Mouse (Mus musculus) kidney, adult 2 months (tissue): Measurements from ENCODE around the gene Eif4e1b. TPM values are rescaled to one million over a fixed set of nuclear protein-coding genes. Genes with fewer than 3 reads are reported as not detected.
"Not testable (repeated sequence)": the region's sequence is repeated elsewhere in the genome, so short reads cannot be mapped to it uniquely, and the experiment has no call there.

ENCODE experiments used
- DNase-seq: peaks from one replicate; pipeline ENCODE4 v3.0.0; 2021
- H3K27ac ChIP-seq: fragments of 200-500 bp; 2 replicates; pipeline ENCODE4 v1.5.1; 2012; ENCODE audit warnings: low read depth, low read length, control low read depth, inconsistent platforms; ENCODE audit not compliant: insufficient read depth
- H3K27me3 ChIP-seq: fragments of 200-500 bp; replicated peaks from 2 replicates; pipeline ENCODE4 v1.6.1; 2012; ENCODE audit warnings: mild to moderate bottlenecking, moderate library complexity, low read length, inconsistent platforms; ENCODE audit not compliant: control insufficient read depth, insufficient read depth
- H3K36me3 ChIP-seq: fragments of 200-500 bp; 2 replicates; pipeline ENCODE4 v1.6.1; 2012; ENCODE audit warnings: mild to moderate bottlenecking, moderate library complexity, low read length, inconsistent platforms; ENCODE audit not compliant: control insufficient read depth, insufficient read depth
- H3K4me1 ChIP-seq: fragments of 200-500 bp; 2 replicates; pipeline ENCODE4 v1.6.1; 2011; ENCODE audit warnings: low read length; ENCODE audit not compliant: control insufficient read depth, insufficient read depth
- H3K4me3 ChIP-seq: fragments of 200-500 bp; 2 replicates; pipeline ENCODE4 v1.5.1; 2011; ENCODE audit warnings: mild to moderate bottlenecking, low read depth, low read length, control low read depth; ENCODE audit not compliant: insufficient read depth
- CTCF ChIP-seq: fragments of 200-500 bp; conservative IDR thresholded peaks from 2 replicates; pipeline ENCODE4 v1.5.1; 2011; ENCODE audit warnings: low read depth, mild to moderate bottlenecking, control low read depth, low read length, moderate library complexity, mixed read lengths; ENCODE audit not compliant: insufficient read depth, insufficient read length
- POLR2A ChIP-seq: fragments of 200-500 bp; IDR thresholded peaks from one replicate; pipeline ENCODE4 v1.6.1; 2011; ENCODE audit warnings: low read depth, low read length, control low read depth
- WGBS: fragments of 180-500 bp; shearing (Covaris S2); methylation state at CpG from one replicate; pipeline ENCODE4 v1.1.7; 2018; 5-methylcytosine and 5-hydroxymethylcytosine counted together
- polyA plus RNA-seq: library from polyadenylated mRNA; depleted of rRNA; stranded (reverse); fragments of >200 nt; gene quantifications from 2 replicates; pipeline ENCODE4 v1.2.3, GENCODE M21; 2012

Gene Eif4e1b
- polyA plus RNA-seq, 1 experiment: not detected

- Histone ChIP-seq H3K4me3 (no peak overlapping the region), H3K36me3 (no peaks in the 10 kb centered on the region), H3K4me1 (no peaks in the 10 kb centered on the region), H3K27me3 (no peaks in the 10 kb centered on the region), H3K27ac (no peak overlapping the region)
- DNase-seq: no peak
- WGBS: 63% methylated on average over 2 of the region's 2 CpGs
- TF ChIP-seq POLR2A (no peak), CTCF (no peak)
Measured at GRCm38 (mm10) chr13:54783235-54783634, 563 bp upstream of the Eif4e1b start.

- DNase-seq: peak; percentile 73
- 13% methylated on average over 2 of the region's 2 CpGs for WGBS
- not testable (repeated sequence) for H3K27me3 ChIP-seq, H3K27ac ChIP-seq, H3K36me3 ChIP-seq, H3K4me3 ChIP-seq, H3K4me1 ChIP-seq
Measured at GRCm38 (mm10) chr13:54787591-54787990, 3.8 kb downstream of the Eif4e1b start.

- WGBS: 2% methylated on average over 49 of the region's 49 CpGs
- H3K36me3 ChIP-seq: no peaks in the 10 kb centered on the region
- peak within 1 kb of the TSS; percentile 60 for H3K4me3 ChIP-seq
- DNase-seq: peak; percentile 98
- H3K27me3 ChIP-seq: no peaks in the 10 kb centered on the region
- TF ChIP-seq POLR2A: no peak
- no peak for TF ChIP-seq CTCF
- no peak within 1 kb of the TSS for H3K27ac ChIP-seq
- H3K4me1 ChIP-seq: peaks cover 5% of the 10 kb centered on the region; the same call in 1 of the 2 replicates
Measured at GRCm38 (mm10) chr13:54788740-54789560, 5.2 kb downstream of the Eif4e1b start, which contains the start of gene Tspan17. Gene Tspan17 (plus strand): TSS chr13:54789377.

- WGBS: 2% methylated on average over 38 of the region's 38 CpGs
Measured at GRCm38 (mm10) chr13:54789561-54790397, 6.0 kb downstream of the Eif4e1b start.

GRCm38 (mm10) chr13:54792259-54793230 is 8.7 kb downstream of the Eif4e1b start:
- DNase-seq: no peak
- H3K4me3 ChIP-seq: no peak overlapping the region
- peaks cover 5% of the 10 kb centered on the region; the same call in 1 of the 2 replicates for H3K4me1 ChIP-seq
- no peaks in the 10 kb centered on the region for H3K36me3 ChIP-seq
- TF ChIP-seq CTCF (0 out of 2 replicates have a peak, but pooled peaks have one; percentile 25), POLR2A (no peak)
- H3K27ac ChIP-seq: no peak overlapping the region
- 38% methylated on average over 21 of the region's 21 CpGs for WGBS
- no peaks in the 10 kb centered on the region for H3K27me3 ChIP-seq

More at GRCm38 (mm10) chr13:54789561-54790397, 6.0 kb downstream of the Eif4e1b start:
- TF ChIP-seq POLR2A (no peak), CTCF (no peak)
- Histone ChIP-seq H3K27me3 (no peaks in the 10 kb centered on the region), H3K27ac (no peak overlapping the region), H3K4me1 (peaks cover 5% of the 10 kb centered on the region; the same call in 1 of the 2 replicates), H3K4me3 (peak overlapping the region; percentile 60), H3K36me3 (no peaks in the 10 kb centered on the region)
- DNase-seq: peak; percentile 45

GRCm38 (mm10) chr13:54794002-54794577 is 10.3 kb downstream of the Eif4e1b start:
- no peak for DNase-seq
- Histone ChIP-seq H3K27me3 (no peaks in the 10 kb centered on the region), H3K4me1 (peaks cover 5% of the 10 kb centered on the region; the same call in 1 of the 2 replicates), H3K27ac (no peak overlapping the region), H3K4me3 (no peak overlapping the region), H3K36me3 (no peaks in the 10 kb centered on the region)
- WGBS: 74% methylated on average over 16 of the region's 16 CpGs
- TF ChIP-seq POLR2A (no peak), CTCF (no peak)
